Comparison of ENCODE assay signal across 7 mouse cellular contexts in genomic region chr9:72491559-72492193, GRCm38 (mm10). TPM values are rescaled to one million over a fixed set of nuclear protein-coding genes. Genes with fewer than 3 reads are reported as not detected.
DNase-seq lines count a peak whose midpoint lies in the region; ATAC-seq and TF ChIP-seq lines count a peak whose summit lies in the region.

No protein-coding gene starts in this region.

- WGBS in embryonic facial prominence, embryonic 11.5 days: 0% methylated on average over 32 of the region's 32 CpGs
- under 1% methylated on average over 32 of the region's 32 CpGs for WGBS in kidney, adult 2 months
- WGBS in limb, embryonic 12.5 days: under 1% methylated on average over 32 of the region's 32 CpGs
- WGBS in midbrain, embryonic 15.5 days: under 1% methylated on average over 32 of the region's 32 CpGs
- under 1% methylated on average over 32 of the region's 32 CpGs for WGBS in spleen, adult 2 months

- H3K4me2 ChIP-seq in embryonic facial prominence, embryonic 11.5 days (ENCODE audit: low read depth, low read length): peak overlapping the region; percentile 53
- H3K4me2 ChIP-seq in limb, embryonic 12.5 days: peak overlapping the region; percentile 60
- peak overlapping the region; percentile 56 for H3K4me2 ChIP-seq in midbrain, embryonic 15.5 days

- H3K36me3 ChIP-seq in embryonic facial prominence, embryonic 11.5 days (replicated peaks; ENCODE audit: control insufficient read depth, insufficient read depth, low read depth, low read length): no peaks in the 10 kb centered on the region
- H3K36me3 ChIP-seq in kidney, adult 2 months (ENCODE audit: control insufficient read depth, insufficient read depth, low read length): no peaks in the 10 kb centered on the region
- peaks cover 11% of the 10 kb centered on the region for H3K36me3 ChIP-seq in limb, embryonic 12.5 days
- H3K36me3 ChIP-seq in midbrain, embryonic 15.5 days (replicated peaks): no peaks in the 10 kb centered on the region
- peaks cover 2% of the 10 kb centered on the region; the same call in 1 of the 2 replicates for H3K36me3 ChIP-seq in spleen, adult 2 months (ENCODE audit: control insufficient read depth, insufficient read depth, low read length)

- no peaks in the 10 kb centered on the region for H3K9me3 ChIP-seq in embryonic facial prominence, embryonic 11.5 days (replicated peaks; ENCODE audit: control insufficient read depth, low read length)
- H3K9me3 ChIP-seq in limb, embryonic 12.5 days: no peaks in the 10 kb centered on the region
- no peaks in the 10 kb centered on the region for H3K9me3 ChIP-seq in midbrain, embryonic 15.5 days

- peak overlapping the region; percentile 71 for H3K9ac ChIP-seq in embryonic facial prominence, embryonic 11.5 days (replicated peaks; ENCODE audit: low read length)
- H3K9ac ChIP-seq in limb, embryonic 12.5 days (replicated peaks): peak overlapping the region; percentile 61
- peak overlapping the region; percentile 67 for H3K9ac ChIP-seq in midbrain, embryonic 15.5 days

- TF ChIP-seq POLR2A in kidney, adult 2 months (IDR thresholded peaks at IDR 0.05; ENCODE audit: low read depth, low read length): peak; percentile 18
- peak; percentile 43 for TF ChIP-seq POLR2A in spleen, adult 2 months (IDR thresholded peaks at IDR 0.05; ENCODE audit: low read depth, low read length)

- no peaks in the 10 kb centered on the region for H3K4me1 ChIP-seq in embryonic facial prominence, embryonic 11.5 days (ENCODE audit: control insufficient read depth, insufficient read depth, low read length)
- H3K4me1 ChIP-seq in kidney, adult 2 months (ENCODE audit: control insufficient read depth, insufficient read depth, low read length): peaks cover 3% of the 10 kb centered on the region; the same call in 1 of the 2 replicates
- H3K4me1 ChIP-seq in limb, embryonic 12.5 days (replicated peaks): peaks cover 10% of the 10 kb centered on the region; the same call in 1 of the 2 replicates
- peaks cover 15% of the 10 kb centered on the region; the same call in 1 of the 2 replicates for H3K4me1 ChIP-seq in midbrain, embryonic 15.5 days
- H3K4me1 ChIP-seq in spleen, adult 2 months (ENCODE audit: control insufficient read depth, insufficient read depth, insufficient read length): peaks cover 10% of the 10 kb centered on the region; the same call in 1 of the 2 replicates

- no peak for TF ChIP-seq CTCF in kidney, adult 2 months (conservative IDR thresholded peaks at IDR 0.05; ENCODE audit: insufficient read depth, insufficient read length, low read depth, low read length)
- no peak for TF ChIP-seq CTCF in spleen, adult 2 months (IDR thresholded peaks at IDR 0.05; ENCODE audit: extremely low read depth, insufficient read depth, insufficient read length, insufficient replicate concordance)

- H3K27me3 ChIP-seq in embryonic facial prominence, embryonic 11.5 days (ENCODE audit: control insufficient read depth, insufficient read depth, low read length): no peaks in the 10 kb centered on the region
- no peaks in the 10 kb centered on the region for H3K27me3 ChIP-seq in kidney, adult 2 months (replicated peaks; ENCODE audit: control insufficient read depth, insufficient read depth, low read length)
- no peaks in the 10 kb centered on the region for H3K27me3 ChIP-seq in limb, embryonic 12.5 days
- no peaks in the 10 kb centered on the region for H3K27me3 ChIP-seq in midbrain, embryonic 15.5 days (replicated peaks)
- no peaks in the 10 kb centered on the region for H3K27me3 ChIP-seq in spleen, adult 2 months (ENCODE audit: control insufficient read depth, insufficient read depth, low read length)

- peak; percentile 97 for DNase-seq in adrenal gland, postnatal 14 days
- DNase-seq in embryonic facial prominence, embryonic 11.5 days (ENCODE audit: low spot score): peak; percentile 94
- peak; percentile 91 to 93 for DNase-seq in heart, adult 18-20 months
- DNase-seq in kidney, adult 2 months: peak; percentile 96
- peak; percentile 70 to 94 for DNase-seq in spleen, adult 2 months (ENCODE audit: low read depth in 1 of 2, low spot score in 2 of 2)

- H3K4me3 ChIP-seq in embryonic facial prominence, embryonic 11.5 days (ENCODE audit: low read depth, low read length): peak overlapping the region; percentile 73
- peak overlapping the region; percentile 95 for H3K4me3 ChIP-seq in kidney, adult 2 months (ENCODE audit: insufficient read depth, low read depth, low read length)
- H3K4me3 ChIP-seq in limb, embryonic 12.5 days (replicated peaks): peak overlapping the region; percentile 75
- peak overlapping the region; percentile 76 for H3K4me3 ChIP-seq in midbrain, embryonic 15.5 days
- H3K4me3 ChIP-seq in spleen, adult 2 months (ENCODE audit: extremely low read depth, insufficient read depth, insufficient read length): peak overlapping the region; percentile 83

- peak; percentile 90 for ATAC-seq in embryonic facial prominence, embryonic 11.5 days (replicated peaks; ENCODE audit: insufficient number of reproducible peaks, low FRiP score, low TSS enrichment, low read depth)
- peak; percentile 91; the same call in 1 of the 2 replicates for ATAC-seq in limb, embryonic 12.5 days (ENCODE audit: insufficient number of reproducible peaks, insufficient read depth, low FRiP score, low TSS enrichment, low read depth)
- ATAC-seq in midbrain, embryonic 15.5 days (replicated peaks): peak; percentile 96

- H3K27ac ChIP-seq in embryonic facial prominence, embryonic 11.5 days (replicated peaks; ENCODE audit: low read depth, low read length): 0 out of 2 replicates have a peak overlapping the region, but pooled peaks have one; percentile 22
- 0 out of 2 replicates have a peak overlapping the region, but pooled peaks have one; percentile 13 for H3K27ac ChIP-seq in kidney, adult 2 months (ENCODE audit: insufficient read depth, low read depth, low read length)
- H3K27ac ChIP-seq in limb, embryonic 12.5 days: peak overlapping the region; percentile 79
- peak overlapping the region; percentile 88 for H3K27ac ChIP-seq in midbrain, embryonic 15.5 days
- peak overlapping the region; percentile 92 for H3K27ac ChIP-seq in spleen, adult 2 months (ENCODE audit: insufficient read depth, low read length)

RNA-seq across cellular contexts. Expression of gene Tex9, which starts 0.3 kb away (rescaled TPM):
- 6.7 and 8.6 TPM in 2 replicates for total RNA-seq in adrenal gland, postnatal 14 days (2021)
- polyA plus RNA-seq in embryonic facial prominence, embryonic 11.5 days (2014; fragmentation: Nextera tagmentation; extraction: Ambion mirVana): 53.4 and 64.5 TPM in 2 replicates
- total RNA-seq in heart, adult 18-20 months (2021): 1 to 10 TPM in 1 of 2 experiments, under 1 TPM in 1; 0.50 to 1.0 TPM
- 3.0 and 3.4 TPM in 2 replicates for polyA plus RNA-seq in kidney, adult 2 months (2012; rRNA removed)
- 52.2 and 54.8 TPM in 2 replicates for polyA plus RNA-seq in limb, embryonic 12.5 days (2016; fragmentation: Nextera tagmentation; extraction: Ambion mirVana)
- 32.6 and 37.3 TPM in 2 replicates for polyA plus RNA-seq in midbrain, embryonic 15.5 days (2015; fragmentation: Nextera tagmentation; extraction: Ambion mirVana)
- 2.2 and 2.6 TPM in 2 replicates for polyA plus RNA-seq in spleen, adult 2 months (2012; rRNA removed)

RNA-seq across cellular contexts. Expression of gene Rfx7, which starts 40.4 kb away (rescaled TPM):
- total RNA-seq in adrenal gland, postnatal 14 days (2021): 22.4 and 26.7 TPM in 2 replicates
- polyA plus RNA-seq in embryonic facial prominence, embryonic 11.5 days (2014; fragmentation: Nextera tagmentation; extraction: Ambion mirVana): 18.5 and 19.9 TPM in 2 replicates
- 1 to 10 TPM; 6.3 to 7.6 TPM for total RNA-seq in heart, adult 18-20 months (2021)
- polyA plus RNA-seq in kidney, adult 2 months (2012; rRNA removed): 5.9 and 6.4 TPM in 2 replicates
- polyA plus RNA-seq in limb, embryonic 12.5 days (2016; fragmentation: Nextera tagmentation; extraction: Ambion mirVana): 12.4 and 14.3 TPM in 2 replicates
- polyA plus RNA-seq in midbrain, embryonic 15.5 days (2015; fragmentation: Nextera tagmentation; extraction: Ambion mirVana): 17.0 and 17.9 TPM in 2 replicates
- 7.4 and 7.8 TPM in 2 replicates for polyA plus RNA-seq in spleen, adult 2 months (2012; rRNA removed)

RNA-seq across cellular contexts. Expression of gene Mns1, which starts 53.9 kb away (rescaled TPM):
- 3.9 and 6.8 TPM in 2 replicates for total RNA-seq in adrenal gland, postnatal 14 days (2021)
- polyA plus RNA-seq in embryonic facial prominence, embryonic 11.5 days (2014; fragmentation: Nextera tagmentation; extraction: Ambion mirVana): 50.7 and 50.9 TPM in 2 replicates
- under 1 TPM; 0.05 to 0.23 TPM for total RNA-seq in heart, adult 18-20 months (2021)
- polyA plus RNA-seq in kidney, adult 2 months (2012; rRNA removed): 0.07 and 0.11 TPM in 2 replicates
- 40.5 and 41.4 TPM in 2 replicates for polyA plus RNA-seq in limb, embryonic 12.5 days (2016; fragmentation: Nextera tagmentation; extraction: Ambion mirVana)
- 6.5 and 7.4 TPM in 2 replicates for polyA plus RNA-seq in midbrain, embryonic 15.5 days (2015; fragmentation: Nextera tagmentation; extraction: Ambion mirVana)
- polyA plus RNA-seq in spleen, adult 2 months (2012; rRNA removed): 0.63 and 0.74 TPM in 2 replicates

Comparison
In these comparisons a context has a peak if more than half of its experiments do, and no peak if none do; other contexts are left out.
1. Peak in every context shown above with its lines: DNase-seq, ATAC-seq, H3K4me3 ChIP-seq and H3K27ac ChIP-seq.
2. H3K27ac ChIP-seq: peak in every context shown above with its lines; median percentile 92 in spleen, adult 2 months; 88 in midbrain, embryonic 15.5 days; 79 in limb, embryonic 12.5 days; 22 in embryonic facial prominence, embryonic 11.5 days; 13 in kidney, adult 2 months.